Mouse (Mus musculus): ENCODE data around the gene Btaf1. TPM values are rescaled to one million over a fixed set of nuclear protein-coding genes. Genes with fewer than 3 reads are reported as not detected.
"Not testable (repeated sequence)": the region's sequence is repeated elsewhere in the genome, so short reads cannot be mapped to it uniquely, and the experiment has no call there.

Btaf1 gene
- polyA plus RNA-seq, 1 experiment from 2014 or later: 10.4 TPM

DNA sequence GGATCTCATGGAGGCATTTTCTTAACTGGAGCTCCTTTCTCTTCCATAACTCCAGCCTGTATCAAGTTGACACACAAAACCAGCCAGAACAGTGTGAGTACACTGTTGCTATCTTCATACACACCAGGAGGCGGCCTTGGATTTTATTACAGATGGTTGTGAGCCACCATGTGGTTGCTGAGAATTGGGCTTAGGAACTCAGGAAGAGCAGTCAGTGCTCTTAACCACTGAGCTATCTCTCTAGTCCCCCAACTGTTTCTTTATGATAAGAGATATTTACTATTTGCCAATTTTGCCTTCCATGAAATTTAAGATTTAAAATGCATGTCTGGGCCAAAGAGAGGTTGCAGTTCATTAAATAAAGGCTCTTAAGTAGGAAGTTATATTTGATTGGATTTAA lies 14.2 kb downstream of the Btaf1 start:
- Histone ChIP-seq H3K27me3 (ENCODE audit: insufficient read depth, low read length) (no peaks in the 10 kb centered on the region), H3K27ac (ENCODE audit: low read length) (no peak overlapping the region), H3K9me3 (ENCODE audit: low read length) (no peaks in the 10 kb centered on the region), H3K36me3 (ENCODE audit: insufficient read depth, low read length) (no peaks in the 10 kb centered on the region), H3K4me1 (ENCODE audit: insufficient read depth, low read length) (no peaks in the 10 kb centered on the region), H3K9ac (replicated peaks; ENCODE audit: low read length) (no peak overlapping the region), H3K4me2 (replicated peaks; ENCODE audit: low read depth, low read length) (no peak overlapping the region), H3K4me3 (ENCODE audit: low read length) (no peak overlapping the region)
- no peak for ATAC-seq (ENCODE audit: low FRiP score, low TSS enrichment)
- 93% methylated on average over 1 of the region's 1 CpGs for WGBS

GRCm38 (mm10) chr19:36953637-36954206 lies 27.8 kb downstream of the Btaf1 start:
- WGBS: 82% methylated on average over 4 of the region's 4 CpGs

DNA sequence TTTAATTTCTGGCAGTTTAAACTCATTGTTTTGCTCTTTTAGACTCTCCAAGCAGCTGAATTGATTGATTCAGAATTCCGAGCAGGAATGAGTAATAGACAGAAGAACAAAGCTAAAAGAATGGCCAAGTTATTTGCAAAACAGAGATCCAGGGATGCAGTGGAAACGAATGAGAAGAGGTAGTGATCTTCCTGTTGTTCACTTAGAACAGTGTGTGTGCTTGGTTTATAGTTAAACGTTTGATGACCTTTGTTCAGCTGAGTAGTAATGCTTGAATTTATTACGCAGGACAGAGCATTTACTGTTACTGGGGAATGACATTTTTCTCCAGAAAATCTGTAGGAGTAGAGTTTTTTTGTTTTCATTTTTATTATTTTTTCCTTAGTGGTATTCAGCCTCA lies 32.5 kb downstream of the Btaf1 start:
- Histone ChIP-seq H3K27ac (ENCODE audit: low read length) (no peak overlapping the region), H3K4me3 (ENCODE audit: low read length) (no peak overlapping the region), H3K9me3 (ENCODE audit: low read length) (no peaks in the 10 kb centered on the region), H3K4me1 (ENCODE audit: insufficient read depth, low read length) (no peaks in the 10 kb centered on the region), H3K27me3 (ENCODE audit: insufficient read depth, low read length) (no peaks in the 10 kb centered on the region), H3K4me2 (replicated peaks; ENCODE audit: low read depth, low read length) (no peak overlapping the region), H3K9ac (replicated peaks; ENCODE audit: low read length) (no peak overlapping the region), H3K36me3 (ENCODE audit: insufficient read depth, low read length) (peaks cover 27% of the 10 kb centered on the region)
- ATAC-seq (ENCODE audit: low FRiP score, low TSS enrichment): no peak; the same call in 1 of the 2 replicates
- WGBS: 79% methylated on average over 4 of the region's 4 CpGs

More at GRCm38 (mm10) chr19:36953637-36954206, 27.8 kb downstream of the Btaf1 start:
- no peak overlapping the region for H3K4me2 ChIP-seq (replicated peaks; ENCODE audit: low read depth, low read length)
- H3K36me3 ChIP-seq (ENCODE audit: insufficient read depth, low read length): peaks cover 17% of the 10 kb centered on the region; the same call in 1 of the 2 replicates
- no peaks in the 10 kb centered on the region for H3K4me1 ChIP-seq (ENCODE audit: insufficient read depth, low read length)
- no peaks in the 10 kb centered on the region for H3K27me3 ChIP-seq (ENCODE audit: insufficient read depth, low read length)
- no peaks in the 10 kb centered on the region for H3K9me3 ChIP-seq (ENCODE audit: low read length)
- no peak overlapping the region for H3K4me3 ChIP-seq (ENCODE audit: low read length)
- no peak overlapping the region for H3K9ac ChIP-seq (replicated peaks; ENCODE audit: low read length)
- no peak overlapping the region for H3K27ac ChIP-seq (ENCODE audit: low read length)
- ATAC-seq (ENCODE audit: low FRiP score, low TSS enrichment): no peak

DNA sequence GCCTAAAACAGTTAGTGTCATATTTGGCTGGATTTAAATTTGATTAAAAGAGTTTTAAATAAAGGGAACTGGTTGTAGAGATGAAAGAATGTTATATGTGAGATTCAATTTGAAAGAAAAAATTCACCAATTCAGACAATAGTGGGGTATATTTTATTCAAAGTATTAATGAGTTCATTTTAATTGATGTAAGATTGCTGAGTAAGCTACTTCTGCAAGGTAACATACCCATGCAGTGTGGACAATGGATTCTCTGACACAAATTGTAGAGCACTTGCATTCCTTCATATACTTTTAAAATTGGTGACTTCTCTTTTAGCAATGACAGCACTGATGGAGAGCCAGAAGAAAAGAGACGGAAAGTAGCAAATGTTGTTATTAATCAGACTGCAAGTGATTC lies 35.4 kb downstream of the Btaf1 start:
- no peak overlapping the region for H3K4me3 ChIP-seq (ENCODE audit: low read length)
- H3K4me2 ChIP-seq (replicated peaks; ENCODE audit: low read depth, low read length): no peak overlapping the region
- ATAC-seq (ENCODE audit: low FRiP score, low TSS enrichment): no peak
- H3K4me1 ChIP-seq (ENCODE audit: insufficient read depth, low read length): no peaks in the 10 kb centered on the region
- peaks cover 35% of the 10 kb centered on the region for H3K36me3 ChIP-seq (ENCODE audit: insufficient read depth, low read length)
- no peaks in the 10 kb centered on the region for H3K9me3 ChIP-seq (ENCODE audit: low read length)
- WGBS: 97% methylated on average over 1 of the region's 1 CpGs
- H3K27ac ChIP-seq (ENCODE audit: low read length): no peak overlapping the region
- H3K9ac ChIP-seq (replicated peaks; ENCODE audit: low read length): no peak overlapping the region
- H3K27me3 ChIP-seq (ENCODE audit: insufficient read depth, low read length): no peaks in the 10 kb centered on the region

DNA sequence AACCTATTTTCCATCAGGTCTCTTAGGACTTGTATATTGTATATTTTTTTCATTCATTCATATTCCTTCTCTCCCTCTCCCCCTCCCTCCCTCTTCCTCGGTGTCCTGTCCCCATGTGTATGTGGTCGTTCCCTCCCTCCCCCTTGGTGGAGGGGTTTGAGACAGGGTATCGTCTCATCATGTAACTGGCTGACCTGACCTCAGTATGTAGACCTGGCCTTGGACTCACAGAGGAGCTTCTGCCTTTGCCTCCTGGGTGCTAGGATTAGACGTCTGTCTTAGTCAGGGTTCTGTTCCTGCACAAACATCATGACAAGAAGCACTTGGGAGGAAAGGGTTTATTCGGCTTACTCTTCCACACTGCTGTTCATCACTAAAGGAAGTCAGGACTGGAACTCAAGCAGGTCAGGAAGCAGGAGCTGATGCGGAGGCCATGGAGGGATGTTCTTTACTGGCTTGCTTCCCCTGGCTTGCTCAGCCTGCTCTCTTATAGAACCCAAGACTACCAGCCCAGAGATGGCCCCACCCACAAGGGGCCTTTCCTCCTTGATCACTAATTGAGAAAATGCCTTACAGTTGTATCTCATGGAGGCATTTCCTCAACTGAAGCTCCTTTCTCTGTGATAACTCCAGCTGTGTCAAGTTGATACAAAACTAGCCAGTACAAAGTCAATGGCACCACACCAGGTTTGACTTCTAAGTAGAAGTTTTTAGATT lies 36.8 kb downstream of the Btaf1 start:
- not testable (repeated sequence) for H3K4me3 ChIP-seq (ENCODE audit: low read length); ATAC-seq (ENCODE audit: low FRiP score, low TSS enrichment); H3K4me2 ChIP-seq (replicated peaks; ENCODE audit: low read depth, low read length); H3K27me3 ChIP-seq (ENCODE audit: insufficient read depth, low read length); H3K4me1 ChIP-seq (ENCODE audit: insufficient read depth, low read length); H3K9ac ChIP-seq (replicated peaks; ENCODE audit: low read length); H3K27ac ChIP-seq (ENCODE audit: low read length); H3K9me3 ChIP-seq (ENCODE audit: low read length)
- H3K36me3 ChIP-seq (ENCODE audit: insufficient read depth, low read length): peaks cover 38% of the 10 kb centered on the region
- WGBS: 88% methylated on average over 6 of the region's 6 CpGs

GRCm38 (mm10) chr19:37004557-37004956 lies 78.7 kb downstream of the Btaf1 start:
- no peak overlapping the region for H3K4me2 ChIP-seq (replicated peaks; ENCODE audit: low read depth, low read length)
- no peaks in the 10 kb centered on the region for H3K27me3 ChIP-seq (ENCODE audit: insufficient read depth, low read length)
- H3K4me3 ChIP-seq (ENCODE audit: low read length): no peak overlapping the region
- no peak for ATAC-seq (ENCODE audit: low FRiP score, low TSS enrichment)
- H3K27ac ChIP-seq (ENCODE audit: low read length): no peak overlapping the region
- H3K9me3 ChIP-seq (ENCODE audit: low read length): no peaks in the 10 kb centered on the region
- H3K4me1 ChIP-seq (ENCODE audit: insufficient read depth, low read length): no peaks in the 10 kb centered on the region
- peaks cover 50% of the 10 kb centered on the region for H3K36me3 ChIP-seq (ENCODE audit: insufficient read depth, low read length)
- H3K9ac ChIP-seq (replicated peaks; ENCODE audit: low read length): no peak overlapping the region
- WGBS: 91% methylated on average over 5 of the region's 5 CpGs

- ATAC-seq (ENCODE audit: low FRiP score, low TSS enrichment): no peak
These were observed 84.0 kb downstream of the Btaf1 start for GRCm38 (mm10) chr19:37009878-37010281.

DNA sequence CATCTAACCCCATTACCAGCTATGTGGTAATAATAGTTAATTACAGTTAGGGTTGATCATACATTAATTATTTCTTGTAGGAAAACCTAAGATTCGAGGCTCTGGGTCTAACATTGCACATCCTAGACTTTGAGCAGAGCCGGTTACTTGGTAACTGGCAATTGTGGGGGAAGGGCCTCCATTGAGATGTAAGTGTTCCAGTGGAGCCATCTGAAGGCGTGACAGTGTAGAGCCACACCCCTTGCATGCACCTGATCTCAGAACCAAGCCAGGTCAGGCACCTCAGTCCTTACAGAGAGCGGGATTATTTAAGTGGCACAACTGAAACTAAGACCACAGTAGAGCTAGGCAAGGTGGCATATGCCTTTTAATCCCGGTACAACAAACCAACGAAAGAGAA lies 87.6 kb downstream of the Btaf1 start:
- 93% methylated on average over 6 of the region's 6 CpGs for WGBS
- Histone ChIP-seq H3K4me2 (replicated peaks; ENCODE audit: low read depth, low read length) (no peak overlapping the region), H3K4me1 (ENCODE audit: insufficient read depth, low read length) (0 out of 2 replicates have a peak, but pooled peaks cover 4% of the 10 kb centered on the region), H3K4me3 (ENCODE audit: low read length) (no peak overlapping the region), H3K9me3 (ENCODE audit: low read length) (0 out of 2 replicates have a peak, but pooled peaks cover 11% of the 10 kb centered on the region), H3K27ac (ENCODE audit: low read length) (no peak overlapping the region), H3K9ac (replicated peaks; ENCODE audit: low read length) (no peak overlapping the region), H3K27me3 (ENCODE audit: insufficient read depth, low read length) (no peaks in the 10 kb centered on the region), H3K36me3 (ENCODE audit: insufficient read depth, low read length) (peaks cover 41% of the 10 kb centered on the region)
- no peak for ATAC-seq (ENCODE audit: low FRiP score, low TSS enrichment)

More at GRCm38 (mm10) chr19:37009878-37010281, 84.0 kb downstream of the Btaf1 start:
- Histone ChIP-seq H3K9ac (replicated peaks; ENCODE audit: low read length) (no peak overlapping the region), H3K4me1 (ENCODE audit: insufficient read depth, low read length) (no peaks in the 10 kb centered on the region), H3K36me3 (ENCODE audit: insufficient read depth, low read length) (peaks cover 57% of the 10 kb centered on the region), H3K27ac (ENCODE audit: low read length) (no peak overlapping the region), H3K4me3 (ENCODE audit: low read length) (no peak overlapping the region), H3K4me2 (replicated peaks; ENCODE audit: low read depth, low read length) (no peak overlapping the region), H3K27me3 (ENCODE audit: insufficient read depth, low read length) (no peaks in the 10 kb centered on the region), H3K9me3 (ENCODE audit: low read length) (no peaks in the 10 kb centered on the region)
- WGBS: 90% methylated on average over 3 of the region's 3 CpGs

DNA sequence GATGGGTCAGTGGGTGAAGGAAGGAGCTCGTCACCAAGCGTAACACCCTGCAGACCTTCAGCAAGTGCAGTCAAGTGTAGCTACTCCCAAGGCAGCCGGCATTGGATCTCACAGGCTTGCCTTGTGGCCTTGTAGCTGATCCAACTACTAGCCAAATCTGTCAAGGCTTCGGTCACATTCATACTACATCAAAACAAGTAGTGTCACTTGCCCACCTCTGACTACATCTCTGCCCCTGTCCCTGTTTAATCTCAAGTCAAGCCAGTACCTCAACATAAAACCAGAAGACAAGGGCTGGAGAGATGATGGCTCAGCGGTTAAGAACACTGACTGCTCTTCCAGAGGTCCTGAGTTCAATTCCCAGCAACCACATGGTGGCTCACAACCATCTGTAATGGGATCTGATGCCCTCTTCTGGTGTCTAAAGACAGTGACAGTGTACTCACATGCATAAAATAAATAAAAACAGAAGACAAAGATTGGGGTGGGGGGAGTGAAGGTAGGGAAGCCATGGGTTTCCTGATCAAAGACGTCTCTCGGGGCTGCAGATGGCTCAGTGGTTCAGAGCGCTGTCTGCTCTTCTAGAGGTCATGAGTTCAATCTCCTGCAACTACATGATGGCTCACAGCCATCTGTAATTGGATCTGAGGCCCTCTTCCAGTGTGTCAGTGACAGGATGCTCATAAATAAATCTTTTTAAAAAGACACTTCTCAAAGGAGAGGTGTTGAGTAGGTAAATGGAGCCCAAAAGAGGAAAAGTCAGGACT lies 88.5 kb downstream of the Btaf1 start:
- Histone ChIP-seq H3K27ac (ENCODE audit: low read length) (no peak overlapping the region), H3K36me3 (ENCODE audit: insufficient read depth, low read length) (peaks cover 35% of the 10 kb centered on the region), H3K4me1 (ENCODE audit: insufficient read depth, low read length) (0 out of 2 replicates have a peak, but pooled peaks cover 4% of the 10 kb centered on the region), H3K27me3 (ENCODE audit: insufficient read depth, low read length) (no peaks in the 10 kb centered on the region), H3K4me3 (ENCODE audit: low read length) (no peak overlapping the region), H3K9me3 (ENCODE audit: low read length) (0 out of 2 replicates have a peak, but pooled peaks cover 11% of the 10 kb centered on the region), H3K9ac (replicated peaks; ENCODE audit: low read length) (no peak overlapping the region), H3K4me2 (replicated peaks; ENCODE audit: low read depth, low read length) (no peak overlapping the region)
- ATAC-seq (ENCODE audit: low FRiP score, low TSS enrichment): no peak
- WGBS: 60% methylated on average over 8 of the region's 8 CpGs
